Mouse (Mus musculus): ENCODE results near the gene Capg. TPM values are rescaled to one million over a fixed set of nuclear protein-coding genes. Genes with fewer than 3 reads are reported as not detected.

The Capg gene
- polyA plus RNA-seq, 1 experiment from 2014 or later: 19.7 TPM

- no peak overlapping the region for H3K4me2 ChIP-seq
- no peak overlapping the region for H3K9ac ChIP-seq
- no peak overlapping the region for H3K27ac ChIP-seq
- H3K4me1 ChIP-seq: peaks cover 6% of the 10 kb centered on the region; the same call in 1 of the 2 replicates
- no peak for ATAC-seq
- no peaks in the 10 kb centered on the region for H3K9me3 ChIP-seq (replicated peaks)
- WGBS (ENCODE audit: insufficient replicate concordance): 64% methylated on average over 11 of the region's 11 CpGs
- no peaks in the 10 kb centered on the region for H3K27me3 ChIP-seq (replicated peaks)
- H3K36me3 ChIP-seq: 0 out of 2 replicates have a peak, but pooled peaks cover 8% of the 10 kb centered on the region
- no peak overlapping the region for H3K4me3 ChIP-seq
Measured at GRCm38 (mm10) chr6:72581625-72582382, 37.6 kb downstream of the Capg start.

GRCm38 (mm10) chr6:72583211-72583839 is 39.1 kb downstream of the Capg start:
- Histone ChIP-seq H3K9ac (no peak overlapping the region), H3K4me1 (peaks cover 6% of the 10 kb centered on the region; the same call in 1 of the 2 replicates), H3K36me3 (0 out of 2 replicates have a peak, but pooled peaks cover 14% of the 10 kb centered on the region), H3K4me2 (no peak overlapping the region), H3K27ac (no peak overlapping the region), H3K9me3 (replicated peaks) (no peaks in the 10 kb centered on the region), H3K27me3 (replicated peaks) (no peaks in the 10 kb centered on the region), H3K4me3 (no peak overlapping the region)
- WGBS (ENCODE audit: insufficient replicate concordance): 63% methylated on average over 4 of the region's 4 CpGs
- no peak for ATAC-seq

DNA sequence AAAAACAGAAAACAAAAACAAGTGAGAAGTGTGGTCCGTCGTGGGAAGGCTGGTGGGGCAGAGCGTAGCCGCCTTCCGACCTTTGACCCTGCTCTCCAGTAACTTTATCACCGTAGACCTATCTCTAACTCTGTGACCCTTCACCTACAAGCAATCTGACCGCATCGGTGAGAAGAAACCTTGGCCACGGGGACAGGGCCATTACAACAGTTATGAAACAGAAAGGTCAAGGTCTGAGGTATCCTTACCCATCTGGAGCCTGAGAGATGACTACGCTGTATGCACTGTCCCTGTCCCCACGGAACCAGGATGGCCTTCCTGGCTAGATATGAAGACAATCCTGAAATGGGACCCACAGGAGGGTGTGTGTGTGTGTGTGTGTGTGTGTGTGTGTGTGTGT is 40.0 kb downstream of the Capg start:
- no peak overlapping the region for H3K4me2 ChIP-seq
- 72% methylated on average over 11 of the region's 11 CpGs for WGBS (ENCODE audit: insufficient replicate concordance)
- no peak overlapping the region for H3K4me3 ChIP-seq
- H3K9me3 ChIP-seq (replicated peaks): no peaks in the 10 kb centered on the region
- H3K36me3 ChIP-seq: 0 out of 2 replicates have a peak, but pooled peaks cover 14% of the 10 kb centered on the region
- no peaks in the 10 kb centered on the region for H3K27me3 ChIP-seq (replicated peaks)
- H3K9ac ChIP-seq: no peak overlapping the region
- H3K27ac ChIP-seq: no peak overlapping the region
- ATAC-seq: no peak
- H3K4me1 ChIP-seq: peaks cover 6% of the 10 kb centered on the region; the same call in 1 of the 2 replicates

DNA sequence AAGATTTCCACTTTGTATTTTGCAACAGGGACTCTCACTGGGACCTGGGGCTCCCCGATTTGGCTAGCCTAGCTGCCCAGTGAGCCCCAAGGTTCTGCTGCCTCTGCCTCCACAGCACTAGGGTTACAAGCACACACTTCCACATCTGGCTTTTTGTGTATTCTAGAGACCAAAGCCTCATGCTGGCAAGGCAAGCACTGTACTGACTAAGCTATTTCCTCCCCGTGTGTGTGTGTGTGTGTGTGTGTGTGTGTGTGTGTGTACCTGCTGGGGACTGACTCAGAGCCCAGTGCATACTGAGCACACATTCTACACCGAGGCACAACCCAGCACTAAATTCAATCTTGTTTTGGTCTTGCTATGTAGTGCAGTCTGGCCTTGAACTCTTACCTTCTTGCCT is 42.5 kb downstream of the Capg start:
- Histone ChIP-seq H3K4me3 (no peak overlapping the region), H3K36me3 (0 out of 2 replicates have a peak, but pooled peaks cover 10% of the 10 kb centered on the region), H3K4me1 (peaks cover 6% of the 10 kb centered on the region; the same call in 1 of the 2 replicates), H3K9me3 (replicated peaks) (no peaks in the 10 kb centered on the region), H3K4me2 (no peak overlapping the region), H3K9ac (no peak overlapping the region), H3K27ac (no peak overlapping the region), H3K27me3 (replicated peaks) (no peaks in the 10 kb centered on the region)
- WGBS (ENCODE audit: insufficient replicate concordance): 64% methylated on average over 3 of the region's 3 CpGs
- ATAC-seq: no peak

DNA sequence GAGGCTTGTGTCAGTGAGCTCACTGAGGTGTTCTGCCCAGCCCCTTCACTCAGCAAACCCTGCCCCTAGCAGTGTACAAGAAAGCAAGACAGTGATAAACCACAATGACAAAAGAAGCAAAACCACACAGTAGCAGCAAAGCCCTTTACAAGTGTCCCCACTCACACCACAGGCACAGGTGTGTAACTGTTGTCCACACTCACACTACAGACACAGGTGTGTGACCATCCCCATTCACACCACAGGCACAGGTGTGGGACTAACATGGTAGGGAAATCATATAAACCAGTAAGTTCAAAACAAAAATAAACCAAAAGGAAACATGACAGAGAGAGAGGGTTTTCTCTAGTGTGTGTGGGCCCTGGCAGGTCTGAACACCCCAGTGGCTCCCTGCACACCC is 44.1 kb downstream of the Capg start:
- H3K9me3 ChIP-seq (replicated peaks): no peaks in the 10 kb centered on the region
- H3K36me3 ChIP-seq: 0 out of 2 replicates have a peak, but pooled peaks cover 10% of the 10 kb centered on the region
- no peak for ATAC-seq
- no peak overlapping the region for H3K4me3 ChIP-seq
- no peak overlapping the region for H3K9ac ChIP-seq
- no peak overlapping the region for H3K4me2 ChIP-seq
- H3K27ac ChIP-seq: no peak overlapping the region
- H3K4me1 ChIP-seq: peaks cover 6% of the 10 kb centered on the region; the same call in 1 of the 2 replicates
- no peaks in the 10 kb centered on the region for H3K27me3 ChIP-seq (replicated peaks)

- Histone ChIP-seq H3K9ac (no peak overlapping the region), H3K9me3 (replicated peaks) (no peaks in the 10 kb centered on the region), H3K4me1 (no peaks in the 10 kb centered on the region), H3K27ac (no peak overlapping the region), H3K4me3 (no peak overlapping the region), H3K27me3 (replicated peaks) (no peaks in the 10 kb centered on the region), H3K36me3 (0 out of 2 replicates have a peak, but pooled peaks cover 13% of the 10 kb centered on the region), H3K4me2 (no peak overlapping the region)
- no peak for ATAC-seq
Measured at GRCm38 (mm10) chr6:72590111-72590510, 45.9 kb downstream of the Capg start.

DNA sequence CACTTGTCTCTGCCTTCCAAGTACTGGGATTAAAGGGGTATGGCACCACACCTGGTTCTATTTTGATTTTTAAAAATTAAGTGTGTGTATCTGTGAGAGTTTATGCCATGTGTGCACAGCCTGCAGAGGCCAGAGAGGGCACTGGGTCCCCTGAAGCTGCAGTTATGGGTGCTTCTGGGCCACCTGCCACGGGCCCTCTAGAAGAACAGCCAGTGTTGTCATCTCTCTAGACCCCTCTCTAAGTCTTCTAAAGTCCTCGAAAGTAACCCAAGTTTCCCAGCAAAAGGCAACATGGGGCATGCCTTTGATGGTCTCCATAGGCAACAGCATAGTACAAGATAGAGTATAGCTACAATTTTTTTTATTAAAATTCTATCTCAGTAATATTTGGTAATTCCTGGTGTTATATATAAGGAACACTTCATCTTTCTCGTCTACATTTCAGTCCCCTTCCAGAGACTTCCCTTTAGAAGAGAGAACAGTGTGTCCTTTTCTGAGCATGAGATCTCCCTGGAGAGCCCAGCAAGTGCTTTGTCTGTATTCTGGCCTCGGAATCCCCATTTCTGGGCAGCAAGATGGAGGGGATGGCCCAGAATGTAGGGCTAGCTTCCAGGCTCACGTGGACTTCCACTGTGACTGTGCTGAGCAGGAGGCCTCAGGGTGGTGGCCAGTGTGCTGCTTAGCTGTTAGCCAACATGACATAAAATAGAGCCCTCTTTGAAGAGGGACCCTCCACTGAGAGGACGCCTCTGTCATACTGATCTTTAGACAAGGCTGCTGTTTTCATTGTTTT is 49.0 kb downstream of the Capg start:
- H3K4me1 ChIP-seq: peaks cover 12% of the 10 kb centered on the region
- no peaks in the 10 kb centered on the region for H3K27me3 ChIP-seq (replicated peaks)
- no peaks in the 10 kb centered on the region for H3K9me3 ChIP-seq (replicated peaks)
- no peak overlapping the region for H3K27ac ChIP-seq
- no peak overlapping the region for H3K4me3 ChIP-seq
- ATAC-seq: no peak
- H3K9ac ChIP-seq: no peak overlapping the region
- H3K4me2 ChIP-seq: no peak overlapping the region
- 0 out of 2 replicates have a peak, but pooled peaks cover 4% of the 10 kb centered on the region for H3K36me3 ChIP-seq
- WGBS (ENCODE audit: insufficient replicate concordance): 70% methylated on average over 6 of the region's 6 CpGs

DNA sequence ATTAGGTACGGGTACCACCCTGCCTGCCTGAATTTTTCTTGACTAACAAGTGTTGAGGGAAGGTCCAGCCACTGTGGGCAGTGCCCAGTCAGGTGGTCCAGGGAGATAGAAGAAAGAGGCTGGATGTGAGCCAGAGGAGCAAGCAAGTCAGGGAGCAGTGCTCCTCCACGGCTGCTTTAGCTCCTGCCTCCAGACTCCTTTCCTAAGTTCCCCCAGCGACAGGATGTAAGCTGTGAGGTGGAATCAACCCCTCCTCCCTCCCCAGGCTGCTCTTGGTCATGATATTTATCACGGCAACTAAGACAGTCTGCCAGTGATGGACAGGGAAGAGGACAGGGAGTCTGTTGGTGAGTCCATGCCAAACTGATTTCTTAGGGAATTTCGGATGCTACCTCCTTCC is 49.7 kb downstream of the Capg start:
- ATAC-seq: no peak
- 0 out of 2 replicates have a peak, but pooled peaks cover 4% of the 10 kb centered on the region for H3K36me3 ChIP-seq
- H3K4me2 ChIP-seq: no peak overlapping the region
- peaks cover 16% of the 10 kb centered on the region for H3K4me1 ChIP-seq
- H3K9ac ChIP-seq: no peak overlapping the region
- H3K27me3 ChIP-seq (replicated peaks): no peaks in the 10 kb centered on the region
- H3K4me3 ChIP-seq: no peak overlapping the region
- H3K9me3 ChIP-seq (replicated peaks): no peaks in the 10 kb centered on the region
- 58% methylated on average over 5 of the region's 5 CpGs for WGBS (ENCODE audit: insufficient replicate concordance)
- no peak overlapping the region for H3K27ac ChIP-seq

DNA sequence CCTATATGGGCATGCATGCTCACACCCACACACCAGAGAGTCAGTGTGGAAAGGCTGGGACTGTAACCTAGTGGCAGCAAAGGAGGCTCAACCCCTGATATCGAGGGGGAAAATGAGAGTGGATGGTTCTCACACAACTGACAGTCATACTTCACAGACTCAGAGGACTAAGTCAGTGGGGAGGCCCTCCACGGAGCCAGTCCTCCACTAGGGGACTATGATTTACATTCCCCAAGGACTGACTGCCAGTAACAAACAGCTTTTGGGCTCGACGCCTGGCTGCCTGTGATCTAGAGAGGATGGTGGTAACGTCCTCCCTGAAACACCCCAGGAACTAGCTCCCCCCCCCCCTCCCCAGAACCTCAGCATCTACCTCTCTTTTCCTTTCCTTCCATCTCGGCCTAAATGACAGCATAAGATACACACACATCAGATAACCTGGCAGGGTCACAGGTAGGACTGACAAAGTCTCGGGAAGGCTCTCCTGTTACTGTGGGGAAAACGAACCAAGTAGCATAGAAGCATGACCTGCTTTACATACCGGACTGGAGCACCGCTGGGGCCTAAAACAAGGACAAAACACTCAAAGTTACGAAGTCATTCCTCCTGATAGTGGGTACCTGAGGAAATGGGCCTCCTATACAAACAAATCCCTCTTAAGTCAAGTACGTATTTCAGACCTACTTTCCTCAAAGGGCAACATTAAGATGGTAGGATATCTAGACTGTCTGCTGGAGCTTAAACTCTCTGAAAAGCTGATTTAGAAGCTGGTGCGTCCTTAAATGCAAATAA is 53.1 kb downstream of the Capg start:
- 0 out of 2 replicates have a peak, but pooled peaks cover 4% of the 10 kb centered on the region for H3K36me3 ChIP-seq
- ATAC-seq: no peak
- peak overlapping the region; percentile 66 for H3K4me3 ChIP-seq
- H3K9me3 ChIP-seq (replicated peaks): no peaks in the 10 kb centered on the region
- H3K27me3 ChIP-seq (replicated peaks): no peaks in the 10 kb centered on the region
- WGBS (ENCODE audit: insufficient replicate concordance): 59% methylated on average over 13 of the region's 13 CpGs
- peaks cover 24% of the 10 kb centered on the region for H3K4me1 ChIP-seq
- H3K4me2 ChIP-seq: peak overlapping the region; percentile 82
- H3K9ac ChIP-seq: peak overlapping the region; percentile 76
- H3K27ac ChIP-seq: peak overlapping the region; percentile 47

DNA sequence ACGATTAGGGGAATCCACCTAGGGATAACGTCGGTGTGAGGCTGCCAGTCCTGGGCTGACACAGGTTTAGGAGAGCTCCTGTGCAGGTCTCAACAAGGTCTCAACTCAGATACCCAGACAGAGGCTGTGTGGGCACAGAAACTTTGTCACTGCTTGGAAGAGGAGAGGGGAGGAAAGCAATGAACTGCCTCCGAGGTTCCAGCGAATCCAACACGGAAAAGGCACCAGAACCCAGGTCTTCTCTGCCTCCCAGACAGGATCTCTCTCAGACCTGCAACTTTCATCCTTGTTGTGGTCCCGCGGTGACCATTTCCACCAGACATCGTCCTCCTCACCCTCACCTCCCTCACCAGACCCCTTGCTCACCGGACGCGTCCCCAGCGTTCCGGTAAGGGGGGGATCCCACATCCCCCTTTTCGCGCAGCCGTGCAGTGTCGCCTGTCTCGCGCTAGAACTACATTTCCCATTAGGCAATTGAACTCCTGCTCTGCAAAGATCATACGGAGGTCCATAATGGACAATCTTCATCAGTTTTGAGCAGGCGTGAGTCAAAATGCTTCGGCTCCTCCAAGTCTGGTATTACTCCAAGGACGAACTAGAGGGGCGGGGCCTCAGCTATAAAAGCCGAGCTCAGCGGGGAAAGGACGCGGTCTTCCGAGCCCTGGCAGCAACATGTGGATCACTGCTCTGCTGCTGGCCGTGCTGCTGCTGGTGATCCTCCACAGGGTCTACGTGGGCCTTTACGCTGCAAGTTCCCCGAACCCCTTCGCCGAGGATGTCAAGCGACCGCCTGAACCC is 54.0 kb downstream of the Capg start, which contains the start of the genes Elmod3 and Retsat:
Gene Elmod3, minus strand, starts transcription at position 458 of the 798 bp plus-strand sequence.
Gene Retsat, plus strand, starts transcription at position 520 of the 798 bp plus-strand sequence.
- H3K36me3 ChIP-seq: peaks cover 7% of the 10 kb centered on the region; the same call in 1 of the 2 replicates
- 1% methylated on average over 38 of the region's 38 CpGs for WGBS (ENCODE audit: insufficient replicate concordance)
- ATAC-seq: peak; percentile 85
- peak within 1 kb of the TSS; percentile 59 for H3K27ac ChIP-seq
- no peaks in the 10 kb centered on the region for H3K9me3 ChIP-seq (replicated peaks)
- H3K4me2 ChIP-seq: peak within 1 kb of the TSS; percentile 82
- H3K4me1 ChIP-seq: peaks cover 24% of the 10 kb centered on the region
- H3K9ac ChIP-seq: peak within 1 kb of the TSS; percentile 76
- no peaks in the 10 kb centered on the region for H3K27me3 ChIP-seq (replicated peaks)
- H3K4me3 ChIP-seq: peak within 1 kb of the TSS; percentile 66

Data from liver, embryonic 12.5 days (tissue).